Mouse (Mus musculus) common myeloid progenitor, adult 5-6 weeks (primary cell): ENCODE data around the gene Sec22c. TPM values are rescaled to one million over a fixed set of nuclear protein-coding genes. Genes with fewer than 3 reads are reported as not detected.

ENCODE experiments used
- ATAC-seq: replicated peaks from 2 replicates; pipeline ENCODE4 v1.8.0; 2016; ENCODE audit warnings: low read depth, mild to moderate bottlenecking, moderate TSS enrichment, inconsistent platforms; ENCODE audit not compliant: poor library complexity, severe bottlenecking
- total RNA-seq: library from RNA; stranded (forward); fragments of 200-1000, 187-1606 nt; gene quantifications from 2 replicates; pipeline ENCODE4 v1.2.3, GENCODE M21; 2017

The Sec22c gene
- 5.5 and 13.3 TPM in 2 replicates for total RNA-seq

DNA sequence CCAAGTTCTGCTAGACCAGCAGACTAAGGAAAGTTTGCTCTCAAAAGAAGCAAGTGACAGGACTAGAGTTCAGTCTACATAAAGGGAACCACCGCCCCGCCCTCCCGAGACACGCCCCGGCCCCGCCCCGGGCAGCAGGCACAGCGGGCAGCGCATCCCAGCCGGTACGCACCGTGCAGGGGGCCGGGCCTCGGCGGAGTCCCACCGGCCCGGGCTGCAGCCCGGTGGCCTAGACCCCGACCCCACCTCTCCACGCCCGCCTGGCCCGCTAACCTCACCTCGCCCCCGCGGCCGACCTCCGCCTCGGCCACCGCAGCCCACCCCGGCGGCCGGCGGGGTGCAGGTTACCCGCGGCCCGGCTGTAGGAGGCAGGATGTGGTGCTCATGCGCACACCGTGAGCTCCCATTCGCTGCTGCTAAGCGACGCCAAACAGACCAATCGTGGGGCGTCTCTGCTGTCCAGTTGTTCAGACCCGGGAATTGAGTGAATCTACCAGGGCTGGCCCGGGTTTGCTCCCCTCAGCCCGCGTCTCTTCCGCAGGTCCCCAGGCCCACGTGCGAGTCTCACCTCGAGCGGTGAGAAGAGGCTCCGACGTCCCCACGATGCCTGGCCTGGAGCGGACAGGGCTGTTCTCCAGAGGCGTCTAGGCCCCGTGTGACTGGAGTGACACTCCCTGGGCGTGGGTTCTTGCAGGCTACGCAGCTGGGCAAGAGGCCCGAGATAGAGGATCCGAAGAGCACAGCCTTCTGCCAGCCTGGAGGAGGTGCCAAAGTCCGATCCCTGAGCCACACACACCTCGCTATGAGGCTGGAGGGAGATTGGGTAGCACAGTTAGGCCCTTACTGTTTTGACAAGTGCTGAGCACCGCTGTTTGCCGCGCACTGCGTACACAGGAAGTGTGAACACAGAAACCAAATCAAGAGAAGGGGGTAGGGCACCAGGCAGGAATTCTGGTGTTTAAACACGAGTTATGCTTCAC, at the start of gene Sec22c:
TSS of gene Sec22c (minus strand) at position 845 of the 980 bp plus-strand sequence.
- peak; percentile 75 for ATAC-seq

DNA sequence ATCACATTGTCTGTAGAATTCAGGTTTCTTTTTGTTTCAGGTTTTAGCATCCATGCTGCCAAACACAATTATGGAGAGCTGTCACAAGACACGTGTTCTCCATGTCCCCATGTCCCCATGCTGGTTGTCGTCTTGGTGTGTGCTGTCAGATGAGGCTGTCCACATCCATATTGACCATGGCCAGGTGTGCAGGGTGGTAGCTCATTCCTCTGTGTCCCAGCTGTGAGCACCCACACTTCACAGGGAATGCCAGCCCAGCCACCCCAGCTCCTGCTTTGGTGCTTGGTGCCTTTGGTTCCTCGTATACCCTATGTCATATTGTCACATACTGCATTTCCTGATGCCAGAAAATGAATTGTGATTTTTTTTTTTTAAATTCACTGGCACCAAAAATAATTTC, 49.3 kb upstream of the Sec22c start:
- ATAC-seq: no peak

- no peak for ATAC-seq
Observed at GRCm38 (mm10) chr9:121752774-121753173, 47.5 kb upstream of the Sec22c start.

DNA sequence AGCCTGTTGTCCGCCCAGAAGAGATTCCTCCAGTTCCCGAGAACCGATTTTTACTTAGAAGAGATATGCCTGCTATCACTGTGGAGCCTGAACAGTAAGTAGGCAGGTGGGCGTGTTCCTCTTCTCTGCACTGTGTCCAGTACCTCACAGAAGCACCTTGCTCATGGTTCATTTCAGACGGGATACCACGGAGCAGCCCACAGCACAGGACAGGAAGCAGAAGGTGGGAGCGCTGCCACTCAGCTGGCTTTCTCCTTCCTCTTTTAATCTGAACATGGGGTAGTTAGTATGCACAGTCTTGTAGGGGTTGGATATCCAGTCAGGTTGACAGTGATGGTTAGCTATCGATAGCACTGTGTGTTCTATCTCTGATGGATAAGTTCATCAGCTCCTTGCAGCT, 38.8 kb upstream of the Sec22c start:
- 0 out of 2 replicates have a peak, but pooled peaks have one; percentile 36 for ATAC-seq

DNA sequence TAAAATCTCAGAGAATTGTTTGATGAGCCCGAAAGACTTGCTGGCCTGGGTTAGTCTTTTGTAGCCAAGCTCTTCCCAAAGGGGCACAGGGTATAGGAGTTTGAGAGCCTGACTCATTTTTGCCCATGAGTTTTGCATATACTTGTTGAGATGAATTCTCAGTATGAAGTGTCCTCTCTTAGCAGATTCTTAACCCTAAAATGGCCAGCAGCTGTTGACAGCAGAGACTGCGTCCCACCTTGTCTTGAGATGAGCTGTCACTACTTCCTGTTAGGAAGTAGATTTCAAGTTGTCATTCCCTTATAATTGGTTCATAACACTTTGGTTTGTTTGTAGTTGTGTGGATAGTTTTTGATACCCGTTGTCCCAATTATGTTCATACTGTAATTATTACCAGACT, 35.9 kb upstream of the Sec22c start:
- ATAC-seq: no peak

- no peak for ATAC-seq
Observed at GRCm38 (mm10) chr9:121740490-121740889, 35.2 kb upstream of the Sec22c start.

GRCm38 (mm10) chr9:121719347-121720331, 14.3 kb upstream of the Sec22c start:
- ATAC-seq: peak; percentile 33

GRCm38 (mm10) chr9:121718792-121719318, 13.6 kb upstream of the Sec22c start, which contains the start of gene Nktr:
TSS of gene Nktr (plus strand) at chr9:121719169.
- ATAC-seq: peak; percentile 93

DNA sequence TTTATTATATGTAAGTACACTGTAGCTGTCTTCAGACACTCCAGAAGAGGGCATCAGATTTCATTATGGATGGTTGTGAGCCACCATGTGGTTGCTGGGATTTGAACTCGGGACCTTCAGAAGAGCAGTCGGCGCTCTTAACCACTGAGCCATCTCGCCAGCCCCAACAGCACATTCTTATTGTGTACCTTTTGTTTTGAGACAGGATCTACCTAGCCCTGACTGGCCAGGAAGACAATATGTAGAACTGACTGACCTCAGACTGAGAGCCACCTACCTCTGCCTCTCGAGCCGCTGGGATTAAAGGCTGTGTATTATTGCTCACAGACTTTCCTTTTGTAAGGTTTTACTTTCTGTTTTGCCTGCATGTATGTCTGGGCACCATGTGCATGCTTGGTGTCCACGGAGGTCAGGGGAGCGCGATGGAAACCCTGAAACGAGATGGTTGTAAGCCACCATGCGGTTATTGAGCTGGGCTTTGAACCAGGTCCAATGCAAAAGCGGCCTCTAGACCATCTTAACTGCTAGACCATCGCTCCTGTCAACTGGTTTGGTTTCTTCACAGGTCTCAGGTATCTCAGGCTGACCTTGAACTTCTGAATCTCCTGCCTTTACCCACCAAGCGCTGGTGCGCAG, 12.9 kb upstream of the Sec22c start:
- 0 out of 2 replicates have a peak, but pooled peaks have one; percentile 9 for ATAC-seq

DNA sequence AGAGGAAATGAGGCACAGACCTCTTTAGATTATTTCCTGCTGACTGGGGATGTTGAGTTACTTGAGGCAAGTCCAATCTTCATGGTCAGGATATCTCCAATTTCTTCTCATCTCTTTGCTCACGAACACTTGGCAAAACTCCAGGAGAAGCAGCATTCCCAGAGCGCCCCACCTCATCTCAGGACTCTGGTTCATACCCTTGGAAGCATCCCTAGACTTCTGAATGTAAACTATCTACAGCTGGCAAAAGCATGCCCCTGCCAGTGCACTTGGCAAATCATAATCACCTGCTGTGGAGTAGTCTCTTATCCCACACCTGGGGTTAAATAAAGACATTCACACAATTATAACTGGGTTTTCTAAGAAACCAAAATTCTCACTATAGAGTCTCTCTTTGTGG, 11.8 kb upstream of the Sec22c start:
- ATAC-seq: no peak

DNA sequence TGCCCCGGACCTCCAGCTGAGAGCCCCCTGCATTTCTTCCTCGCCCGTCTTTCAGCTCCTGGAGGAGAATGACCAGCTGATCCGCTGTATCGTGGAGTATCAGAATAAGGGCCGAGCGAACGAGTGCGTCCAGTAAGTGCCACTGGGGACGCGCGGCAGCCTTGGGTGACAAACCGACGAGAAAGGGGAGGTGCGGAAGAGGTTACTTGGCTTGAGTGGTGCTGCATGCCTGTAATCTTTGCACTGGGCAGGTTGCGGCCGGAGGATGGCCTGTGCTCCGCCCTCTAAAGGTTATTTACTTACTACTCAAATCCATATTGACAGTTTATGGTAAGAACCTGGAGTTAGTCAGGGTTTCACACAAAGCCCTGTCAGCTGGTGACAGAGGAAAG, 5.3 kb upstream of the Sec22c start:
- ATAC-seq: peak; percentile 30

DNA sequence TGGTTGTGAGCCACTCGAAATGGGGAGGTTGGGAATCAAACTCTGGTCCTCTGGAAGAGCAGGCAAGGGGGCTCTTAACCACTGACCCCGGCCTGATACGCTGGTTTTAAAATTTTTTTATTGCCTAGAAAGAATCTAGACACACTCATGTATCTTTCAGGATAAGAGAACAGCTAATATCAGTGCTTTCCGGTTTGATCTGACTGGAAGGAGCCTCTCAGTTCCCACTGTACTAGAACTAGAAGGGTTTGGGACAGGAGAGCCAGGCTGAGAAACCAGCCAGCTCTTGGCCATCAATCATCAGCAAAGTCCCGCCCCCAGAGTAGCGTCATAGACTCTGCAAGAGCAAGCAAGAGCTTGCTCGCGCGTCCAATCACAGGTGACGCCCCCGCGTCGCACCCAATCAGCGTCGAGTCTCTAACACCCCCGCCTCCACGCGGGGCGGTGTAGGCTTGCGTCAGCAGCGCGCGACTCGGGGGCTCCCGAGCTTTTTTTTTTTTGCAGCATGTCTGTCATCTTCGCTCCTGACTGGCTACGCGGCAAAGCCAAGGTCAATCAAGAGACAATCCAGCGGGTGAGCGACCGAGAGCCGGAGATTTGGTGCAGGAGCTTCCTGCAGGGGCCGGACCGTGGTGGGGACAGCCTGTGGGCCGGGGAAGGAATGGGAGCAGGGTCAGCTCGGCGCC, 4.8 kb upstream of the Sec22c start, which contains the start of gene Ss18l2:
TSS of gene Ss18l2 (plus strand) at position 432 of the 686 bp plus-strand sequence.
- peak; percentile 83 for ATAC-seq

GRCm38 (mm10) chr9:121708506-121709486, 3.5 kb upstream of the Sec22c start:
- ATAC-seq: peak; percentile 10

GRCm38 (mm10) chr9:121707801-121708200, 2.5 kb upstream of the Sec22c start:
- no peak for ATAC-seq

DNA sequence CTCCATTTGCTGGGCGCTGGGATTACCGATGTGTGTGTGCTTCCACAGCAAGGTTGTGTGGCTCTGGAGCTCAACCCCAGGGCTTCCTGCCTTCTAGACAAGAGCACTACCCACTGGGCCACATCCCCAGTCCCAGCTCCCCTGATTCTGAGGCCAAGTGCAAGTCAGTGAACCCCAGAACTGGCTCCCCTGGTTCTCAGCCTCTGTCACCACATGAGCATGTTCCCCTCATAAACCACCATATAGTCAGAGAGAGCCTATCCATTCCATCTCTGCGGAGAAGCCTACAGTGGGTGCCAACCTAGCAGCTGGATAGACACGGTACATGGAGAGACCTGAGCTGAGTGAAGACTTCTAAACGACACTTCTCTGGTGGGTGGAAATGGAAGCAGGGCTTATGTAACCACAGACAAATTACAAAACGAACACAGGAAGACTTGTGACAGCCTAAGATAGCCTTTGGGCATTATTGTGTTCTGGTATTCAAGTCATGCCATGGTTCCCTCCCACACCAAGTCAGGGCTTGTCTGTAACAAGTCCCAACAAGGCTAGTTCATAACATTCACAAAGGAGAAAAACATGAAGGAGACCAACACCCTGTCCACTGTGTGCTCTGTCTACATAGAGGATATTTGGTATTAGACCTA, 862 bp upstream of the Sec22c start:
- ATAC-seq: peak; percentile 3; the same call in 1 of the 2 replicates

DNA sequence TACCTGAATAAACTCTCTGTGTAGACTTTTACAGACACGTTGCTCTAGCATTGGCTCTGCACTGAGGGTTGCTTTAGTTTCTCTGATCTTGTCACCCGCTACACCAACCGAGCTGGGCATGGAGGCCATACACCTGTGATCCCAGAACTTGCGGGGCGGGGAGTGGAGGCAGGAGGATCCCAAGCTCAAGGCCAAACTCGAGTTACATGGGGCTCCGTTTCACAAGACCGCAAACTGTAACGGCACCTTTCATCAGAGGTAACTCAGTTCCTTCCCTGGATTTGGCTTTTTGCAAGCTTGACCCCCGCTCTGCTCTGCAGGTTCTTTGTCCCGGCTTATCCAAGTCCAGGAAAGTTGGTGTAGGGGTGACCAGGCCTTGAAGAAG, 1.0 kb downstream of the Sec22c start:
- ATAC-seq: no peak
